Mouse (Mus musculus): ENCODE measurements at regions not wholly inside any gene's neighbourhood (a gene's known extent, or its start where the extent isn't known, plus 50 kb on each side); places are given as distances from the start of the nearest gene placed in this dataset.

GRCm38 (mm10) chr6:91573487-91573886, 57.8 kb downstream of the Lsm3 start:
- no peak for DNase-seq

- no peak for DNase-seq
Measured at GRCm38 (mm10) chr6:91574414-91574813, 58.7 kb downstream of the Lsm3 start.

GRCm38 (mm10) chr6:91575662-91576364, 60.1 kb downstream of the Lsm3 start:
- peak; percentile 55 to 70 for DNase-seq

- DNase-seq, result peak; percentile 20 to 24
Measured at GRCm38 (mm10) chr6:91576906-91577305, 61.2 kb downstream of the Lsm3 start.

- no peak for DNase-seq
Measured at GRCm38 (mm10) chr6:91579666-91580065, 63.9 kb downstream of the Lsm3 start.

- no peak for DNase-seq
Measured at GRCm38 (mm10) chr6:91580607-91581006, 64.9 kb downstream of the Lsm3 start.

GRCm38 (mm10) chr6:91582338-91582737, 66.6 kb downstream of the Lsm3 start:
- DNase-seq, result no peak

GRCm38 (mm10) chr6:91583346-91583745, 67.6 kb downstream of the Lsm3 start:
- DNase-seq, result no peak

- DNase-seq, result no peak
Measured at GRCm38 (mm10) chr6:91585543-91585942, 69.8 kb downstream of the Lsm3 start.

GRCm38 (mm10) chr6:91589181-91589580, 73.5 kb downstream of the Lsm3 start:
- DNase-seq, result no peak

GRCm38 (mm10) chr6:91590395-91590794, 74.7 kb downstream of the Lsm3 start:
- DNase-seq, result no peak

GRCm38 (mm10) chr6:91590806-91591571, 75.3 kb downstream of the Lsm3 start:
- DNase-seq, result no peak

GRCm38 (mm10) chr6:91592651-91593050, 76.9 kb downstream of the Lsm3 start:
- no peak for DNase-seq

- peak; percentile 37 to 75 for DNase-seq
Measured at GRCm38 (mm10) chr6:91598942-91599341, 83.2 kb downstream of the Lsm3 start.

- DNase-seq, result no peak
Measured at GRCm38 (mm10) chr6:91600116-91600515, 83.7 kb upstream of the Slc6a6 start.

GRCm38 (mm10) chr6:91606634-91607215, 77.1 kb upstream of the Slc6a6 start:
- DNase-seq, result no peak

GRCm38 (mm10) chr6:91607613-91608272, 76.1 kb upstream of the Slc6a6 start:
- no peak for DNase-seq

- DNase-seq, result no peak
Measured at GRCm38 (mm10) chr6:91609671-91610070, 74.2 kb upstream of the Slc6a6 start.

GRCm38 (mm10) chr6:91615022-91615421, 68.8 kb upstream of the Slc6a6 start:
- DNase-seq, result no peak

- peak; percentile 18 to 30 for DNase-seq
Measured at GRCm38 (mm10) chr6:91616541-91616940, 67.3 kb upstream of the Slc6a6 start.

- peak; percentile 57 to 62 for DNase-seq
Measured at GRCm38 (mm10) chr6:91617031-91617596, 66.7 kb upstream of the Slc6a6 start.

GRCm38 (mm10) chr6:91617685-91618084, 66.2 kb upstream of the Slc6a6 start:
- no peak for DNase-seq

GRCm38 (mm10) chr6:91619009-91619408, 64.8 kb upstream of the Slc6a6 start:
- no peak for DNase-seq

Measured in layer of hippocampus, postnatal 36 days (tissue).